Mouse (Mus musculus) layer of hippocampus, postnatal 10 days (tissue): Measurements from ENCODE around the gene 1700086D15Rik. TPM values are rescaled to one million over a fixed set of nuclear protein-coding genes. Genes with fewer than 3 reads are reported as not detected.

Experiments used
- DNase-seq, 2 experiments: peaks; one replicate each; pipeline ENCODE4 v3.0.0; 2021; ENCODE audit warnings: low spot score in 2 of 2
- long read RNA-seq: library from polyadenylated mRNA; stranded (forward); transcript quantifications from one replicate; pipeline ENCODE4 v2.0.0, GENCODE M21; 2023
- total RNA-seq, 2 experiments: library from RNA; stranded (reverse); gene quantifications; 2 replicates each; pipeline ENCODE4 v1.2.3; 2021

Gene 1700086D15Rik
- total RNA-seq: 1 to 10 TPM; 2.9 to 4.8 TPM
- long read RNA-seq: 0 reads

DNA sequence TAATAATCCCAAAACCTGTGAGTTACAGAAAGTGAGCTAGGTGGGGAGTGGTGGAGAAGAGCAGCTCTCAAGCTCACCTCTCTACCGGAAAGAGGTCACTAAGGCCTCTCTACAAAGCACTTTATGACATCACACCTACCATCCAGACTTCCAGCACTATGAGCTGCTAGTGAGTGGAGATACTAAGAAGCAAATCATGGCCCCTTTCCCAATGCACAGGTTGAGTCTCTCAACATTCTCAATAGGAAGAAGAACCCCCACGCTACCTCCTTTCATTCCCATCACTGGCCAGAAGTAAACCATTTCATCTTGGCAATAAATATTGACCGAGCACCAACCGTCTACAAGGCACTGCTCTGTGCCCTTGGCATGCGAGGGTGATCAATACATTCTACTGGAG lies at the start of gene 1700086D15Rik:
TSS of gene 1700086D15Rik (minus strand) at position 101 of the 400 bp plus-strand sequence.
- DNase-seq: no peak

DNA sequence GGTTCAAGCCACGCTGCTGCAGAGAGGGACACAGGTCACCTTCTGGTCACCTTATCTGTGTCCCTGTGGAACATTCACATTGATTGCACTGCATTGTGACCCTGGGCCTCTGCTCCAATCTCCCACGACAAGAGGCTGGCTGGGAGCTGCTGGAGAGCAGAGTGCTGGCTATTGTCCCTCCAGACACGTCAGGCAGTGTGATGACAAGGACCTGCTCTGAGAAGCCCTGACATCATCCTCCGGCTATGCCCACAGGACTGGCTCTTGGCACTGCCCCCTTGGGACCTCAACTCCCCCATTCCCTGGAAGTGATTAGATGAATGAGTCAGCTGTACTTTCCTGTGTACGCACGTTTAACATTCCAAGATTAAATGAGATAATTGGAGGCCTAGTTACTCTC lies 49.8 kb upstream of the 1700086D15Rik start:
- no peak for DNase-seq

DNA sequence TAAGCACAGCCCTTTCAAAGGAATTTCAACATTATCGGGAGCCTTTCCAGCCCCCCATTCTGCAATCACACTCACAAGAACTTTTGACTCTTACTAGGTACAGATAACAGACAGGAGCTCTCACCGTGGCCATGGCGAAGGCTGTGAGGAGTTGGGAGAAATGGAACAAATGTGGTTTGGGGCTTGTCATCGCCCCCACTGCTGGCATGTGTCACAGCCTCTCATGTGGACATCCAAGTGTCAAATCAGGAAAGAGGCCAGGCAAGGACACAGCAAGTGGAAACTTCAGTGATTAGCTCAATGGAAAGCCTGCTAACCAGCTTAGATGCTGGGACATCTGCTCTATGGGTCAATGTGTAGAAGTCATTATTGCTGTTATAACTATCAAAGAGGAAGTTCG lies 45.6 kb upstream of the 1700086D15Rik start:
- no peak for DNase-seq

- no peak for DNase-seq
Measured at GRCm38 (mm10) chr11:65204651-65205050, 45.0 kb upstream of the 1700086D15Rik start.

- no peak for DNase-seq
Measured at GRCm38 (mm10) chr11:65203020-65203419, 43.3 kb upstream of the 1700086D15Rik start.

DNA sequence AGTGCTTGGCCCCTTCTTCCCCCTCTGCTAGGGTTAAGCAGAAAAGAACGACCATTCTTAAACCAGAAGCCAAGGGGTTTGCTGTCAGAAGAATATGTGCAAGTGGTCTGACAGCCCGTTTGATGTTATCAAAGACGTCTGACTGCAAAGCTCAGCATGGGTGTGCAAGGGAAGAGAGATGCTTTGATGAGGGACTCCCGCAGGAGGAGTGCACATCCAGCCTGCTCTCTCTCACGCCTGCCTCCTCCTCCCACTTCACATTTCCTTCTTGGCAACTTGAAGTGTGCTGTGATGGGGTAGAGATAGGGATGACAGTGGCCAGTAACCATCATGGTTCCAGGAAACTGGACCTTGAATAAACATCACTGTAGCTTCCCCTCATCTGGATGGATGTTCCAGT lies 42.5 kb upstream of the 1700086D15Rik start:
- no peak for DNase-seq

DNA sequence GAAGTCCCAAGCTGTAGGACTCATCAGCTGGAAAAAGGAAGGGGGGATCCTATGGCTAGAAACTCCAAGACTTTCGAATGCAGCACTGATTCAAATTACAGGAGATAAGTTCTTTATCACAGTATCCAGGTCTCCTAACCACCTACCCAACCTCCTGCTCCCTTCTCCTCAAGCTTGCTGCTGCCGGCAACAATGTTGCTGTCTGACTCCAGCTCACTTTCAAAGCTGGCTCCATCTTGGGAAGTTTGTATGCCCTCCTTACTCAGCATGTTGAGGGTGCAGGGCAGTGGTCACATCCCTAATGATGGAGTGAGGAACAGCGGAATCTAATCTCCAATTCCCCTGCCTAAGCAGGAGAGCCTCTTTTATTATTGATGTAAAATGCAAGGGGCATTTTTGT lies 38.3 kb upstream of the 1700086D15Rik start:
- no peak for DNase-seq

- DNase-seq: peak; percentile 82 to 85
Measured at GRCm38 (mm10) chr11:65197280-65197679, 37.6 kb upstream of the 1700086D15Rik start.

GRCm38 (mm10) chr11:65186974-65187373 lies 27.3 kb upstream of the 1700086D15Rik start:
- no peak for DNase-seq

- DNase-seq: no peak
Measured at GRCm38 (mm10) chr11:65185114-65185513, 25.4 kb upstream of the 1700086D15Rik start.

GRCm38 (mm10) chr11:65170121-65170750 lies 10.5 kb upstream of the 1700086D15Rik start:
- no peak for DNase-seq

DNA sequence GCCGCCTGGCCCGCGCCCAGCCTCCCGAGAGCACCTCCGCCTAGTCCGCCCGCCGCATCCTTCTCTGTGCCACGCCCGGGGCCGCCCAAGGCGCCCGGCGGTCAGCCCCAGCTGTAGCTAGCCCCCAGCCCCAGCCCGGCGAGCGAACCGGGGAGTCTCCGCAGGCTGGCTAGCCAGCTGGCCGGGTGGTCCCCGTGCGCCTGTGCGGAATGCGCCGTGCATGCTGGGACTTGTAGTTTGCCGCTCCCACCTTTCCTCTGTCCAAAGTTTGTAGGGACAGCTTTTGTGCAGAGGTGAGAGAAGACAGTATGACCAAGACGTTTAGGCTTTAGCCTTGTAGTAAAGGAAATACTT lies 3.1 kb upstream of the 1700086D15Rik start, which contains the start of gene Arhgap44:
TSS of gene Arhgap44 (minus strand) at position 195 of the 354 bp plus-strand sequence.
- DNase-seq: peak; percentile 75 to 82

DNA sequence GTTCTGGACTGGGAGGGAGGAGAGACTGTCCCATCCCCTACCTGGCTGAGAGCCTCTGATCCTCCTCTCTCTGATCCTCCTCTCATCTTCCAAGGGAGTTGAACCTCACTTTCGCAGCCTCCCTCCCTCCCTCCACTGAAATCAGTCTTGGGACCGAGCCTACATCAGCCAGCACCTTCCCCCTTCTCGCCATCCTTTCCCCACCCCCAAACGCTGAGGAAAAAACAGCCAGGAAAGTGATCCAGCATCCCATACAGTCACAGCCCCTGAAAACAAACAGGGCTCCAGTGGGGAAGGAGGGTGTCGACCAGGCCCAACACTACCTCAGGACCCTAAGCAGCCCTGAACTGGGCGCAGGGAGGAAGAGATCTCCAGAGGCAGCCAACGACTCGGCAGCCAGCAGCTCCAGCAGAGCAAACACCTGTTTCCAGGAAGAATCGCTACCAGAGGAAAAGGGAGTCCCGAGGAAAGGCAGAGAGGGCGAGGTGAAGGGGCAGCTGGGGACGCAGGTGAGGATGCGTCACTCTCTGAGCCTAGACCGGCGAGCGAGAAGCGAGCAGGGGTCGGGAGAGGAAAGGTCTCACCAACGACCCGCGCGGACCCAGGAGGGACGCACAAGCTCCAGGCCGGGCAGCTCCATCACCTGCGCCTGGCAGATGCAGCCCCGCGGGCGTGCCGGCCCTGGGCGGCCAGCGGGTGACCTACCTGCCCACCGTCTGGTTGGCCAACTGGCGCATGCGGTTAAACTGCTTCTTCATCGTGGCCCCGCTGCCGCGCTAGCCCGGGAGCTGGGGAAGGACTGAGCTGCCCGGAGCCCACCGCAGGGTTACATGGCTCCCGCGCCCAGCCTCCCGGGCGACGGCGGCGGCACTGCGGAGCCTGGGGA lies 2.4 kb upstream of the 1700086D15Rik start:
- DNase-seq: peak; percentile 11 to 19

DNA sequence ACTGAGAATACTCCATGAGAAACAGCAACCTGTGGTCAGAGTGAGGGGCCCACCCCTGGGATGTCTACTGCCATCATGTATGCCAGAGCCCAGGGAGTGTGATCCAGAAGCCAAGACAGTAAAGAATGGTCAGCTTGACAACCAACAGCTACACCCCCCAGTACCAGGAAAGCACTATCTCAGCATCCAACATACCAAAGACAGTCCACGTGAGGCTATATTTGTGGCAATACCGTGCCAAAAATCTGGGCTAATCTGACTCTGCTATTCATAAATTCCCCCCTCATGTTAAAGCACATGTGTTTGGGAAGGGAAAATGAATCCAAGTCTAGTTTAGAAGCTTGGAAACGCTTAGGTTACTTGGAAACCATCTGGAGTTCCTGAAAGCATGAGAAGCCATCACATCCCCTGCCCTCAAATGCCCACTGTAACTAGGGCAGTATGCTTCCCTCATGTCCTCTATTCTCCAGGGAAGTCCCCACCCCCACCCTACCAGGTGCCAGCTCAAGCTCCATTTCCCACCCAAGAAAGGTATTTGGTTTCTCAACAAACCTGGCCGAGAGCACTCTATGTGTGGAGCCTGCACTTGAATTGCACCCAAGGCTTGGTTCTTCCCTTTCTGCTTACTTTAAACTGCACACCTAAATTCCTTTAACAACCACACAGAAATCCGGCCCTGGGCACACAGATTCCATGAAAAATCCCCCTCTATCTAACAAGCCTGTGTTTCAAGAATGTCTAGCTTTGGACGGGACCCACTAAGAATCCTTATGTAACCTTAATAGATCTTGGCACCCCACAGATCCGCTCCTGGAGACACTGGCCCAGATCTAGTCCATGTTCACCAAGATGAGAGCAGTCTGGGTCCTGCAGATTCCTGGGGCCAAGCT lies 1.5 kb upstream of the 1700086D15Rik start:
- DNase-seq: no peak

DNA sequence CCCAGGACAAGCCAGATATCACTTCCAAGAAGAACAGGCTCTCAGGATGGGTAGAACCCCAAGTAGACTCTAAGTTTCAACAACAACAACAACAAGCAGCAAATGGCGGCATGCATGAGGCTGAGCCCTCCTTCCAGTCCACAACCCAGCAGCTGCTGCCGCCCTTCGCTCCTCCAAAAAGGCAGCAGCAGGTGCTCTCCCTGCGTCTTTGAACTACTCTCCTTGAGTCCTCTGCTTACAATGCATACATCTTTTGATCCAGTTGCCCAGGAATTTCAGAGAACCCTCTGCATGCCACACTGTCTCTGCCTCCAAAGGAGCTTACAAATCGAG lies 1.1 kb downstream of the 1700086D15Rik start:
- DNase-seq: no peak

DNA sequence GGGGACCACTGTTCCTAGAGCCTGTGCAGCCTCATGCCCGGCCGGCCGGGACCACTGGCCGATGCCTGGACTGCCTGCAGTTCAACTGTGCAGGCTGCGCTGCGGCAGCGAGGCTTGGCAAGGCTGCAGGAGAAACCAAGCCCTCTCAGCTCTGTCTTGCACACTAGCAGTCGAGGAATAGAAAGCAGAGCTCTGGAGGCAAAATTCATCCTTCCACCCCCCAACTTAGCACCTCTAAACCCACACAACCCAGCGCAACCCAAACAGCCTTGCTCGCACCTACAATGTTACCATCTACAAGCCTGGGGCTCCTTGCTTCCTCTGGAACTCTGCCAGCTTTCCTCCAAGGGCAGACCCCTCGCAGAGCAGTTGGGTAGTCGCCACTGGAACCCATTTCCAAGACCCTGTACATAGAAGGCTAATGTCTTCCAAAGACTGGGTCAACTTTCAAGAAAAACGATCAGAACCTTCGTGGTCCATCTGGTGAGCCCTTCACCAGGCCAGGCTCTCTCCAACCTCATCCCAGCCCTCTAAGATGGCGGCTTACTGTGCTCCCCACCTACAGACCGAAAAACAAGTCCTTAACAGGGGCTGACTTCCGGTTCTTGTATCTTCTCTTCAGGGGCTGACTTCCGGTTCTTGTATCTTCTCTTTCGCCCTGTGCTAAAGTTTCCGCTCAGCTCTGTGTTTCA lies 1.6 kb downstream of the 1700086D15Rik start:
- no peak for DNase-seq

DNA sequence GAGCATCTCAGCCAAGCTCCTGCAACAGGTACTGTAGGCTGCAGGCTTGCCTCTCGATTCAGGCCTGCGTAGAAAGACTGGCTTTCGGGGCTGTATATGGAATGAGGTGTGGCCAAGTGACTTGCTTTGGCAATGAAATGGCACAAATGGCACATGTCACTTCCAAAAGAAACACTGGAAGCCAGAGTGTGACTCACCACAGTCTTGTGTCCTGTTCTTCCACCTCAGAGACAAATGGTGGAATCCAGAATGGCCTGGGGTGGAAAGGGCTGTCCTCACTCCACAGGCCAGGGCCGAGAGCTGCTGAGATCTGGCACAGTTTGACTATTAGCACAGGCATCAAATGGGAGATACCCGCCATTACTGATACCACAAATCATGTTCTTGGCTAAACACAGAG lies 6.7 kb downstream of the 1700086D15Rik start:
- DNase-seq: no peak

GRCm38 (mm10) chr11:65148441-65148840 lies 11.2 kb downstream of the 1700086D15Rik start:
- DNase-seq: no peak

- no peak for DNase-seq
Measured at GRCm38 (mm10) chr11:65142838-65143417, 16.8 kb downstream of the 1700086D15Rik start.

DNA sequence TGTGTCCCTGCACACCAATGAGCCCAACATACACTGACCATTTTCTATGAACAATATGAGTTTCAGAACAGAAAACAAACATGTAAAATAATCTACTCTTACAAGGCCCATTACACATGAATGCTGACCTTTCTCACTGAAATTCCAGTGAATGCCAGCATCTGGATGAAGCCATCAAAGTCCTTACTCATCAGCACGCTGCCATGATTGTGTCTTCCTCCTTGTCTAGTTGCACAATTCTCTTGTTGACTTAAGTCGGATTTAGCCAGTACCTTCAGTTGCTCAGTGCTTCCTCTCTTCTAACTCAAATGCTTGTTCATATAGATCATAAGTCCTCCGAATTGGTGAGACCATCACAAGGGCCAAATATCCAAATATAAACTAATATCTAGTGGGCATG lies 20.7 kb downstream of the 1700086D15Rik start:
- no peak for DNase-seq
